Mouse (Mus musculus) left cerebral cortex, postnatal 14 days (tissue): ENCODE results near the gene Psg23. TPM values are rescaled to one million over a fixed set of nuclear protein-coding genes. Genes with fewer than 3 reads are reported as not detected.
"Not testable (repeated sequence)": the region's sequence is repeated elsewhere in the genome, so short reads cannot be mapped to it uniquely, and the experiment has no call there.

Source experiments
- DNase-seq, 2 experiments: peaks; one replicate each; pipeline ENCODE4 v3.0.0; 2021 to 2022; ENCODE audit warnings: low spot score in 2 of 2, mixed read lengths in 1 of 2
- intact Hi-C: fragments of 180-260 bp; cut with DNase I; formaldehyde crosslinking; loops from one replicate; pipeline ENCODE4 v1.15.1; 2025
- long read RNA-seq, 2 experiments: library from polyadenylated mRNA; stranded (forward); transcript quantifications; one replicate each; pipeline ENCODE4 v2.0.0; 2021
- total RNA-seq, 2 experiments: library from RNA; stranded (reverse); gene quantifications; 2 replicates each; pipeline ENCODE4 v1.2.3; 2021

Gene Psg23
- total RNA-seq, result not detected
- long read RNA-seq, experiment 1, result 0 reads
- long read RNA-seq, experiment 2, result 0 reads

GRCm38 (mm10) chr7:18616401-18616800 is at the start of gene Psg23:
Gene Psg23 (minus strand): TSS chr7:18616501.
- intact Hi-C loops, DNase-seq: not testable (repeated sequence)

GRCm38 (mm10) chr7:18656625-18657024 is 40.3 kb upstream of the Psg23 start, which contains the start of gene Psg21:
Gene Psg21 (minus strand): TSS chr7:18656725.
- DNase-seq, intact Hi-C loops: not testable (repeated sequence)

DNA sequence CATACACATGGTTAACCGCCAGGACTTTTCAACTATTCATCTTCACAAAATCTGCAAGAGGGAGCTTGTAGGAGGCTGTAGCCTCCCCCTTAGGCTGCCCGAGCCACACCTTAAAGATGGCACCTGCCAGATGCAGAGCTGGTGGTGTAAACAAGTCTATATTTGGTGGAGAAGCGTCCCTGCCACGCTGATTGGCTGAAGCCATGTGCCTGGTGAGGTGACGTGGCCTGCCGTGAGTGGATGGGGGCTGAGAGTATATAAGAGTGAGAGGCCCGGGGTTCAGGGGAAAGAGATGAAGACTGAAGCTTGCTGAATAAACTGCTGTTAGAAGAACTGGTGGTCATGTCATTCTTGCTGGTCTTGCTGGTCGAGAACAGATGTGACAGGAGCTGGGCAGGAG is 10.6 kb upstream of the Psg23 start:
- intact Hi-C loops, DNase-seq: not testable (repeated sequence)

DNA sequence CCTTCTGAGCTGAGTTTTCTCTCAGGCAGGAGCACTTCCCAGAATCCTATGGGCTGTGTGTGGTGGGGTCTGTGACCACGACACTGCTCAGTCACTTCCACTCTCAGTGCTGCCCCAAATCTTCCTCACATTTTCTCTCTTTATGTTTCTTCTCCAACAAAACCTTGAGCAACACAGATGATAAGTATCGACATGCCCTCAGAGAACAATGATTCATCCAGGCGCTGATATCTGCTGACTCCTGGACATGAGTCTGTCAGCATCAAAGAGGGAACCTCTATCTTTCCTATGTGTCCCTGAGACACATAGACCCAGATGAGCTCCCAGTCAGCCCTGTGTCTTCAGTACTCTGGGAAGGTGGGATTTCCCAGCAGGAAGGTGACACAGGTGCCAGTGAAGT is 49.1 kb downstream of the Psg23 start, which contains the start of gene Psg27:
Psg27 (minus strand) TSS at position 101 of the 400 bp plus-strand sequence.
- intact Hi-C loops, result no loop called here
- no peak for DNase-seq

DNA sequence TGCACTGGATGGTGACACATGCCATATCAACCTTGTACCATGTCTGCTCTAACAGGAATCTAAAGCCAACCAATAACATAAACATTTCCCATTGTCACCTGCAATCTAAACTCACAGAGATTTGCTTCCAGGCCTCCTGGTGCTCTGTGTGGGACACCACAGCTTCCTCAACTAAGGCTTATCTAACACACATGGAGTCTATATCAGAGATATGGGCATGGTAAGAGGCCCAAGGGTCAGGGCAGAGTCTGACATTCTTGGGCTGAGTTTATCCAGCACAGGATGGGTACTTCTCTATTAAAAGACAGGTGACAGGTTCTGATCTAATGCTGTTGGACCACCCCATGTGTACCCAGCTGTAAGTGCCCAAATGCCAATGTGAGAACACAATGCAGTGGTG is 56.5 kb downstream of the Psg23 start:
- intact Hi-C loops, result no loop called here
- no peak for DNase-seq

Other genes starting within 250 kb of the Psg23 start
- gene Psg28, start 184.5 kb downstream of the Psg23 start, total RNA-seq, result not detected
- not detected for gene Psg26, start 132.3 kb downstream of the Psg23 start, total RNA-seq
- gene Psg25, start 84.2 kb downstream of the Psg23 start, total RNA-seq, result not detected
- not detected for gene Psg27, start 49.2 kb downstream of the Psg23 start, total RNA-seq
- not detected for gene Psg21, start 40.2 kb upstream of the Psg23 start, total RNA-seq
- not detected for gene Psg20, start 69.7 kb upstream of the Psg23 start, total RNA-seq
- gene Psg22, start 101.6 kb upstream of the Psg23 start, total RNA-seq, result not detected
- not detected for gene Psg19, start 182.0 kb upstream of the Psg23 start, total RNA-seq
- gene Psg17, start 205.1 kb upstream of the Psg23 start, total RNA-seq, result not detected
- gene Mill2, start 223.5 kb upstream of the Psg23 start, total RNA-seq, result 1 to 10 TPM; 1.3 to 2.0 TPM